Mouse (Mus musculus): Measurements from ENCODE around the gene Pvalb. TPM values are rescaled to one million over a fixed set of nuclear protein-coding genes. Genes with fewer than 3 reads are reported as not detected.

Pvalb gene
- polyA plus RNA-seq, 1 experiment: 0.06 TPM

DNA sequence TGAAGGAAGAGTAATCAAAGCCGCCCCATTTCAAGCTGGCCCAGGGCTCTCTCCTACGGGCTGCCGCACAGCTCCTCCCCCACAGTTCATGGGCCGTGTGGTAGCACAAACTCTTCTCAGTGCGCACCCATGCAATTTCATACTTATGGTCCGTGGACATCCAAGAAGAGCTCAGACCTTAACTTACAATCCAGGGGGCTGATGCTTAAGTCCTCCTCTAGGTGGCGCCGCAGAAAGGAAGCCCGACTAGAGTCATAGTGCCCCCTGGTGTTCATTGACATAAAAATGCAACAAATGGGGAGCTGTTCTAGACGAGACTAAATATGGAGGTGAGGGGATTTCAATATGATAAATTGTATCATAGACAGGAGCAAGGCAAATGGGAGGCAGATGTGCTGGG lies 33.3 kb upstream of the Pvalb start:
- no peak overlapping the region for H3ac ChIP-seq (ENCODE audit: control insufficient read depth, insufficient read length, low read depth)
- no peaks in the 10 kb centered on the region for H3K79me3 ChIP-seq (ENCODE audit: low read depth)
- H3K79me2 ChIP-seq (ENCODE audit: control insufficient read depth, insufficient read depth): no peaks in the 10 kb centered on the region
- no peak overlapping the region for H3K4me3 ChIP-seq (ENCODE audit: insufficient read depth, poor library complexity, severe bottlenecking)
- no peaks in the 10 kb centered on the region for H3K36me3 ChIP-seq (ENCODE audit: control insufficient read depth, insufficient read depth)
- TF ChIP-seq FOSL1 (IDR thresholded peaks at IDR 0.05; ENCODE audit: insufficient read depth, low read length, poor library complexity, severe bottlenecking) (no peak), CTCF (IDR thresholded peaks at IDR 0.05; ENCODE audit: control insufficient read depth, insufficient read depth, insufficient read length) (peak; percentile 91)
- peaks cover 68% of the 10 kb centered on the region for H3K27me3 ChIP-seq (ENCODE audit: control insufficient read depth, insufficient read depth, insufficient read length)

DNA sequence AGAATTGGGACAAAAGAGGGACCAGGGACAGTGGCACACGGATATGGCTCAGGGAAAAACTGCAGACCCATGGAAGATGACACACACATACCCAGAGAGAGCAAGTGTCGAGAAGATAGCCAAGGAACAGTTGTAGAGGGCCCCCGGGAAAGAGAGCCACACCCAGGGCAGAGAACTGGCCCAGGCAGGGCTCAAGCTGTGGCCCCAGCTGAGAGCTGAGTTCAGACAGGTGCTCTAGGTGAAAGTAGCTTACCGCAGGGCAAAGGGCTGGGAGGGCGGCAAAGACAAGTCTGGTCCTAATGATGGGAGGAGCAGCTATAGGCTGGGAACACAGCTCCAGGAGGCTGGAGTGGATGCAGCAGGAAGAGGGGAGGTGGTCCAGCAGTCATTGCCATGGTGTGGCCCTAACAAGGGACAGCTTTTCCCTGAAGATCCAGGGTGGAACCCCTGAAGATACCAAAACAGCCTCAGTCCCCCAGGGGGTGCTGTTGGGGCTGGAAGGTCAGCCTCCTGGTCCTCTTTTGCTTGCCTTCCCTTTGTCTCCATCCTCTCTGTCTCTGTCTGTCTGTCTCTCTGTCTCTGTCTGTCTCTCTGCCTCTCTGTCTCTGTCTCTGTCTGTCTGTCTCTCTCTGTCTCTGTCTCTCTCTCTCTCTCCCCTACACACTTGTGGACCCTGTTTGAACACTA lies 28.8 kb upstream of the Pvalb start:
- TF ChIP-seq MYOD1 (IDR thresholded peaks at IDR 0.05; ENCODE audit: control insufficient read depth, insufficient read length, low read depth) (no peak), MAX (IDR thresholded peaks at IDR 0.05) (no peak), USF1 (IDR thresholded peaks at IDR 0.05; ENCODE audit: low read depth) (no peak), MYOG (IDR thresholded peaks at IDR 0.05; ENCODE audit: control insufficient read depth, extremely low read depth, insufficient read length) (no peak), CTCF (IDR thresholded peaks at IDR 0.05; ENCODE audit: control insufficient read depth, insufficient read depth, insufficient read length) (no peak), CEBPB (IDR thresholded peaks at IDR 0.05; ENCODE audit: low read depth) (no peak), FOSL1 (IDR thresholded peaks at IDR 0.05; ENCODE audit: insufficient read depth, low read length, poor library complexity, severe bottlenecking) (no peak)

DNA sequence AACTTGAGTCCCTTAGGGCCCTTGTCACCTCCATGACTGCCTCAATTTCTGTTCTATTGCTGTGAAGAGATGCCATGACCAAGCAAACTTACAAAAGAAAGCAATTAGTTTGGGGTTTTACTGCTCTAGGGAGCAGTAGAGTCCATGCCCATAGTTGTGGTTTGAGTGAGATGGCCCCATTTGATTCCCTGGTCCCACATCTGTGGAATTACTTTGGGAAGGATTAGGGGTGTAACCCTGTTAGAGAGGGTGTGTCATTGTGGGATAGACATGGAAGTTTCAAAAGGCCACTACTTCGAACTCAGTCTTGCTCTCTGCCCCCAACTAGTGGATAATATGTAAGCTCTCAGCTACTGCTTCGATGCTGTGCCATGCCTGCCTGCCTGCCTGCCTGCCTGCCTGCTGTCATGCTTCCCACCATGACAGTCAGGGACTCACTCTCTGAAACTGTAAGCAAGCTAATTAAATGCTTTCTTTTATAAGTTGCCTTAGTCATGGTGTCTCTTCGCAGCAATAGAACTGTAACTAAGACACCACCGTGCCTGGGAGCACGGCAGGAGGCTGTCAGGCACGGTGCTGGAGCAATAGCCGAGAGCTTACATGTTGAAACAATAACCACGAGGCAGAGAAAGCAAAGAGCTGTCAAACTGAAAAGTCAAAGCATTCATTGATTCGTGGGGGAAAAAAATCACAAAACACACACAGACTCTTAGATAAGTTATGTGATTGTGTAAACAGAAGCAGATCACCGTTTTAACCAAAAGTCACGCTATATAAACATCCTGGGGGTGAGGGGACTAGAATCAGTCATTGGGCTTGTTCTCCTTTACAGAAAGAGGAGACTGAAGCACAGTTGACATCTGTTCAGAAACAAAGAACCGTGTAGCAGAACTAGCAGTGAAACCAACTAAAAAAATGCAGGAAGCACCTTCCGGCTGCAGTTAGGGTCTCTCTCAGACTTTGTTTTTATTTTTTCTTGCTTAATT lies 25.4 kb upstream of the Pvalb start:
- H3K27me3 ChIP-seq (ENCODE audit: control insufficient read depth, insufficient read depth, insufficient read length): peaks cover 37% of the 10 kb centered on the region

More for the DNA sequence above, 28.8 kb upstream of the Pvalb start:
- Histone ChIP-seq H3ac (ENCODE audit: control insufficient read depth, insufficient read length, low read depth) (no peak overlapping the region), H3K79me3 (ENCODE audit: low read depth) (no peaks in the 10 kb centered on the region), H3K79me2 (ENCODE audit: control insufficient read depth, insufficient read depth) (no peaks in the 10 kb centered on the region), H3K36me3 (ENCODE audit: control insufficient read depth, insufficient read depth) (no peaks in the 10 kb centered on the region), H3K4me3 (ENCODE audit: insufficient read depth, poor library complexity, severe bottlenecking) (no peak overlapping the region), H3K27me3 (ENCODE audit: control insufficient read depth, insufficient read depth, insufficient read length) (peaks cover 30% of the 10 kb centered on the region)

DNA sequence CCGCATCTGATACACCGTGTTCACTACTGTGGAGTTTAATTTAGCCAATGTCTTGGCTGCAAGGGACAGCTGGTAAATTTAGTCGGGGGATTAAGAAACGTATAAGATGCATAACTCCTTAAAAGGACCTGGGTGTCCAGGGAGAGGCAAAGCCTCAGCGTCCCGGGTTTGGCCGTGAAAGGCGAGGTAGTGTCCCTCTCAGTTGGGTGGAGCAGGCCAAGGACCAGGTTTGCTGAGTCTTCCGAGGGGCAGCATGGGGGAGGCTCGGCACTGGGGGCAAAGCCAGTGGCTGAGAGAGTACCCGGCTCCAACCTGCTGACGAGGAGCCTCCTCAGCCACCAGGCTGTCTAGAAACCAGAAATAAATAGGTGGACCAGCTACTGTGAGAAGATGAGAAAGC lies 21.6 kb upstream of the Pvalb start:
- Histone ChIP-seq H3K79me3 (ENCODE audit: low read depth) (no peaks in the 10 kb centered on the region), H3K79me2 (ENCODE audit: control insufficient read depth, insufficient read depth) (no peaks in the 10 kb centered on the region), H3K36me3 (ENCODE audit: control insufficient read depth, insufficient read depth) (no peaks in the 10 kb centered on the region), H3K27me3 (ENCODE audit: control insufficient read depth, insufficient read depth, insufficient read length) (peaks cover 61% of the 10 kb centered on the region), H3ac (ENCODE audit: control insufficient read depth, insufficient read length, low read depth) (no peak overlapping the region), H3K4me3 (ENCODE audit: insufficient read depth, poor library complexity, severe bottlenecking) (no peak overlapping the region)
- TF ChIP-seq MYOD1 (IDR thresholded peaks at IDR 0.05; ENCODE audit: control insufficient read depth, insufficient read length, low read depth): no peak
- no peak for TF ChIP-seq MAX (IDR thresholded peaks at IDR 0.05)
- no peak for TF ChIP-seq CTCF (IDR thresholded peaks at IDR 0.05; ENCODE audit: control insufficient read depth, insufficient read depth, insufficient read length)
- no peak for TF ChIP-seq CEBPB (IDR thresholded peaks at IDR 0.05; ENCODE audit: low read depth)
- TF ChIP-seq FOSL1 (IDR thresholded peaks at IDR 0.05; ENCODE audit: insufficient read depth, low read length, poor library complexity, severe bottlenecking): no peak
- TF ChIP-seq MYOG (IDR thresholded peaks at IDR 0.05; ENCODE audit: control insufficient read depth, extremely low read depth, insufficient read length): no peak
- no peak for TF ChIP-seq USF1 (IDR thresholded peaks at IDR 0.05; ENCODE audit: low read depth)

More for the DNA sequence above, 25.4 kb upstream of the Pvalb start:
- Histone ChIP-seq H3K4me3 (ENCODE audit: insufficient read depth, poor library complexity, severe bottlenecking) (no peak overlapping the region), H3K79me2 (ENCODE audit: control insufficient read depth, insufficient read depth) (no peaks in the 10 kb centered on the region), H3ac (ENCODE audit: control insufficient read depth, insufficient read length, low read depth) (no peak overlapping the region), H3K79me3 (ENCODE audit: low read depth) (no peaks in the 10 kb centered on the region), H3K36me3 (ENCODE audit: control insufficient read depth, insufficient read depth) (no peaks in the 10 kb centered on the region)
- TF ChIP-seq FOSL1 (IDR thresholded peaks at IDR 0.05; ENCODE audit: insufficient read depth, low read length, poor library complexity, severe bottlenecking) (no peak), CTCF (IDR thresholded peaks at IDR 0.05; ENCODE audit: control insufficient read depth, insufficient read depth, insufficient read length) (no peak), USF1 (IDR thresholded peaks at IDR 0.05; ENCODE audit: low read depth) (no peak), MYOG (IDR thresholded peaks at IDR 0.05; ENCODE audit: control insufficient read depth, extremely low read depth, insufficient read length) (no peak), MYOD1 (IDR thresholded peaks at IDR 0.05; ENCODE audit: control insufficient read depth, insufficient read length, low read depth) (no peak), MAX (IDR thresholded peaks at IDR 0.05) (no peak), CEBPB (IDR thresholded peaks at IDR 0.05; ENCODE audit: low read depth) (no peak)

DNA sequence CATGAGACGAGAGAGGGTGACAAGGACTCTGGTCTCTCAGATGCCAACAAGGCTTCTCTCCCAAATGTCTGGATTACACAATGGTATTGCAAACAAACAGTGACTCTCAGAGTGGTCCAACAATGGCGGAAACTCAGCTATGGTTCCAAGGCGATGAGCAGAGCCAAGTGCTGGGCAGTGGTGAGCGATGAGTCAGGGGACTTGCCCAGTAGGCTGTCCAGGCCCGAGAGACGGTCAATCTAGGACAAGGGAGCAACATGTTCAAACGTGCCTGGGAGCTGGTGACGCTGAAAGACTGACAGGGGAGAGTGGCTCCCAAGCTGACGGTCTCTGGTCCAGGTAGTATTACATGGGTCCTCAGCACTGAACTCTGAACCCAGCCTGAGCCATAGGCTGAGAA lies 9.1 kb upstream of the Pvalb start:
- no peak overlapping the region for H3K4me3 ChIP-seq (ENCODE audit: insufficient read depth, poor library complexity, severe bottlenecking)

More for the DNA sequence above, 9.1 kb upstream of the Pvalb start:
- H3K36me3 ChIP-seq (ENCODE audit: control insufficient read depth, insufficient read depth): no peaks in the 10 kb centered on the region
- no peaks in the 10 kb centered on the region for H3K79me3 ChIP-seq (ENCODE audit: low read depth)
- H3ac ChIP-seq (ENCODE audit: control insufficient read depth, insufficient read length, low read depth): no peak overlapping the region
- no peaks in the 10 kb centered on the region for H3K79me2 ChIP-seq (ENCODE audit: control insufficient read depth, insufficient read depth)
- TF ChIP-seq CTCF (IDR thresholded peaks at IDR 0.05; ENCODE audit: control insufficient read depth, insufficient read depth, insufficient read length) (no peak), MYOG (IDR thresholded peaks at IDR 0.05; ENCODE audit: control insufficient read depth, extremely low read depth, insufficient read length) (no peak), MAX (IDR thresholded peaks at IDR 0.05) (no peak), USF1 (IDR thresholded peaks at IDR 0.05; ENCODE audit: low read depth) (no peak), CEBPB (IDR thresholded peaks at IDR 0.05; ENCODE audit: low read depth) (no peak)
- H3K27me3 ChIP-seq (ENCODE audit: control insufficient read depth, insufficient read depth, insufficient read length): peaks cover 4% of the 10 kb centered on the region

Measured in C2C12 (cell line).